Mouse (Mus musculus): ENCODE results near the gene Limk2.

GRCm38 (mm10) chr11:3329891-3330451, 79.0 kb downstream of the Limk2 start, which contains the start of gene Pik3ip1:
- TF ChIP-seq CTCF (IDR thresholded peaks at IDR 0.05; ENCODE audit: low read depth) (no peak), EP300 (IDR thresholded peaks at IDR 0.05; ENCODE audit: low read depth) (no peak)
